ENCODE assay signal across 10 mouse cellular contexts in the genomic region with DNA sequence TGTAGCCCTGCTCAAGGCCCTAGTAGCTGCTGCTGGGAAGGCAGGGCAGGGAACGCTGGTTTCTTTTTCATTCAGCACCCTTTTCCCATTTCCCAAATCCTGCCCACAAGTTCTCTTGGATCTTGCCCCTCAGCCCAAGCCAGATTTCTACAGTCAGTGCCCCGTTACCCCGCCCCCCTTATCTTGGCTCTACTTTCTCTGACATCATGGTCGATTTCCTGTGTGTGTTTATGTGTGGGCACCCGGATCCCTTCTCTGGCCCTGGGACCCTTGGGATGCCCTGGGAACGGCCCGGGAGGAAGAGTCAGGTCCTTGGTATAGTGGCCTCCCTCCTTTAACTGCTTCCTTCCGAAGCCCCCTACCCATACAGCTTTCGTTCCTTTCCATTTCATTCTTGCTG. TPM values are rescaled to one million over a fixed set of nuclear protein-coding genes. Genes with fewer than 3 reads are reported as not detected.
DNase-seq lines count a peak whose midpoint lies in the region; ATAC-seq and TF ChIP-seq lines count a peak whose summit lies in the region.
"Had no signal": no experiment of that assay in that cellular context is flagged by ENCODE, and none has a peak within 500 bp of the region (broad histone marks: within the 10 kb centered on the region; RNA-seq: fewer than 3 reads in every experiment).

No protein-coding gene starts in this region.

- H3K4me3 ChIP-seq in left cerebral cortex, adult 2 months, result peak overlapping the region; percentile 52
- H3K4me3 ChIP-seq in kidney, postnatal 0 days (replicated peaks; ENCODE audit: low read depth, low read length), result peak overlapping the region; percentile 85

- H3K27me3 ChIP-seq in kidney, postnatal 0 days (ENCODE audit: insufficient read depth, low read length), result no peaks in the 10 kb centered on the region
- H3K27me3 ChIP-seq: Patski had no signal

- 0 out of 2 replicates have a peak, but pooled peaks have one; percentile 12 for ATAC-seq in kidney, postnatal 0 days (replicated peaks; ENCODE audit: low FRiP score, low read depth)
- ATAC-seq in megakaryocyte progenitor cell, adult 5-6 weeks (replicated peaks; ENCODE audit: poor library complexity), result peak; percentile 33

- H3K4me1 ChIP-seq in kidney, postnatal 0 days (replicated peaks; ENCODE audit: insufficient read depth, low read length), result 0 out of 2 replicates have a peak, but pooled peaks cover 3% of the 10 kb centered on the region

- WGBS in kidney, postnatal 0 days, result 21% methylated on average over 9 of the region's 9 CpGs

- intact Hi-C loops in left cerebral cortex, adult 2 months (cut with DNase I), result no loop called here
- intact Hi-C loops in left cerebral cortex, postnatal 36 days (cut with DNase I), result no loop called here

- TF ChIP-seq CTCF in left cerebral cortex, adult 2 months (IDR thresholded peaks at IDR 0.05), result no peak
- no peak for TF ChIP-seq CTCF in kidney, postnatal 0 days (IDR thresholded peaks at IDR 0.05; ENCODE audit: low read depth)

- peaks cover 23% of the 10 kb centered on the region for H3K36me3 ChIP-seq in kidney, postnatal 0 days (ENCODE audit: insufficient read depth, low read length)

- no peaks in the 10 kb centered on the region for H3K9me3 ChIP-seq in kidney, postnatal 0 days (replicated peaks; ENCODE audit: low read length)

- peak overlapping the region; percentile 91 for H3K4me2 ChIP-seq in kidney, postnatal 0 days (ENCODE audit: low read length)

- DNase-seq in left cerebral cortex, adult 2 months (ENCODE audit: extremely low spot score in 1 of 2, low spot score in 2 of 2), result no peak
- DNase-seq in left cerebral cortex, postnatal 36 days (ENCODE audit: low spot score in 2 of 2), result no peak
- DNase-seq in heart, adult 9 months (ENCODE audit: low spot score in 2 of 2), result peak; percentile 48 to 51
- peak; percentile 29 for DNase-seq in kidney, postnatal 0 days (ENCODE audit: low spot score)
- DNase-seq in thymus, postnatal 36 days, result peak; percentile 62 to 65
- DNase-seq in cerebellum, postnatal 36 days, result no peak
- no peak for DNase-seq in ovary, adult 18-20 months (ENCODE audit: low spot score)

- peak overlapping the region; percentile 69; the same call in 1 of the 2 replicates for H3K27ac ChIP-seq in left cerebral cortex, adult 2 months
- H3K27ac ChIP-seq in kidney, postnatal 0 days, result peak overlapping the region; percentile 81

- H3K9ac ChIP-seq in kidney, postnatal 0 days (ENCODE audit: low read depth, low read length), result peak overlapping the region; percentile 87

RNA-seq across cellular contexts. Expression of a gene that starts 1.0 kb away (rescaled TPM):
- 1 to 10 TPM; 6.7 to 7.4 TPM for total RNA-seq in left cerebral cortex, adult 2 months (2021)
- total RNA-seq in left cerebral cortex, postnatal 36 days (2021), result 1 to 10 TPM; 5.9 to 6.4 TPM
- 12.8 and 13.8 TPM in 2 replicates for polyA plus RNA-seq in kidney, postnatal 0 days (2015; fragmentation: Nextera tagmentation; extraction: Ambion mirVana)
- 0.73 and 1.3 TPM in 2 replicates for total RNA-seq in megakaryocyte progenitor cell, adult 5-6 weeks (2015)
- total RNA-seq in megakaryocyte progenitor cell, adult 5-6 weeks (2017), result 0.54 and 0.78 TPM in 2 replicates

RNA-seq across cellular contexts. Expression of a gene that starts 16.6 kb away (rescaled TPM):
- total RNA-seq in left cerebral cortex, adult 2 months (2021), result 10 to 100 TPM; 29.4 to 30.6 TPM
- 10 to 100 TPM; 30.2 to 33.2 TPM for total RNA-seq in left cerebral cortex, postnatal 36 days (2021)
- polyA plus RNA-seq in kidney, postnatal 0 days (2015; fragmentation: Nextera tagmentation; extraction: Ambion mirVana), result 57.4 and 60.9 TPM in 2 replicates
- 23.1 and 26.9 TPM in 2 replicates for total RNA-seq in megakaryocyte progenitor cell, adult 5-6 weeks (2015)
- 9.1 and 9.6 TPM in 2 replicates for total RNA-seq in megakaryocyte progenitor cell, adult 5-6 weeks (2017)

RNA-seq across cellular contexts. Expression of a gene that starts 27.1 kb away (rescaled TPM):
- not detected for total RNA-seq in left cerebral cortex, adult 2 months (2021)
- total RNA-seq in left cerebral cortex, postnatal 36 days (2021), result not detected
- polyA plus RNA-seq in kidney, postnatal 0 days (2015; fragmentation: Nextera tagmentation; extraction: Ambion mirVana), result not detected in 2 replicates
- total RNA-seq in megakaryocyte progenitor cell, adult 5-6 weeks (2015), result not detected in 2 replicates
- total RNA-seq in megakaryocyte progenitor cell, adult 5-6 weeks (2017), result not detected in 2 replicates
- polyA plus RNA-seq: large intestine, adult 2 months; Patski had no signal

Comparison
In these comparisons a context has a peak if more than half of its experiments do, and no peak if none do; other contexts are left out.
1. DNase-seq: peak in heart, adult 9 months (2 of 2), kidney, postnatal 0 days (single experiment) and thymus, postnatal 36 days (2 of 2); none in left cerebral cortex, adult 2 months (0 of 2), left cerebral cortex, postnatal 36 days (0 of 2), cerebellum, postnatal 36 days (0 of 2) and ovary, adult 18-20 months (single experiment).